Mouse (Mus musculus): ENCODE measurements around the gene Hesx1.
"Not testable (repeated sequence)": the region's sequence is repeated elsewhere in the genome, so short reads cannot be mapped to it uniquely, and the experiment has no call there.

The Hesx1 gene

DNA sequence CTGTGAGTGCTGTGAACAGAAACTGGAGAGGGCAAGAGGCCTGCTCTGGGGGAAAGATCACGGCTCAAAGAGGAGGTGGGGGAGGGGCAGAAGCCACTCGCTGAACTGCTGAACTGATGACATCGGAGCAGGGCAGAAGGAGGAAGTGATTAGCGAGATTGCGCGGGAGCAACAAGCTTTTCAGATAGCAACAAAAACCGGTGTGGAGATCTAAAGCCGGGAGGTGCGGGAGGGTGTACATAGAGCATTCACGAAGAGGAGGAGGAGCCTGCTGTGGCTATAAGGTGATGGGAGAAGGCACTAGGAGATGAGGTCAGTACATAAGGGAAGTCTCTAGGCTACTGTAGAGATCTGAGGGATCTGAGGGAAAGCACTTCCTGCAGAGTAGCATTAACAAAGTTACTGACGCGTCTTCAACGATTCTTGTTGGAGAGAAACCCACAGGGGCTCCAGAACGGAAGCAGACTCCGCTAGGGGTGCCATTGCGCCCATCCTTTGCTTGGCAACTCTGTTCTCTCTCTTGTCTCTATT is at the start of gene Hesx1:
Hesx1 (plus strand) TSS at position 206 of the 531 bp plus-strand sequence.
- DNase-seq (ENCODE audit: low read depth, low spot score) = peak; percentile 28

DNA sequence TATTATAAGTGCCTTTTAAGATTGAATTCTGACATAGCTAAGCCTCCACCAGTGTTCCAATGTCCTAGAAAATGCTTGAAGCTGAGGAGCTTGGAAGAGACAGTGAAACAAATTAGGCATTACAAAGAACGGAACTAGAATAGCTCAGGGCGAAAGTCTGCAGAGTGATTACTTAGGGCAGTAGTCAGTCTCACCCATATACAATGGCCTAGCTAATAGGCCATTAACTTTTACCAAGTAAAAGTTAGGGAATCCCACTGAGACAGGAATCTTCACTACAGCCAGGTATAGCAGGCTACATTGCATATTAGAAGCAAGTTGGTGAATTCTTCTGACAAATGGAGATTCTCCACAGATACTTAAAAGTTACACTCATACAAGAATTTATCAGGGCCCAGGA is 38.1 kb upstream of the Hesx1 start:
- not testable (repeated sequence) for DNase-seq (ENCODE audit: low read depth, low spot score)

DNA sequence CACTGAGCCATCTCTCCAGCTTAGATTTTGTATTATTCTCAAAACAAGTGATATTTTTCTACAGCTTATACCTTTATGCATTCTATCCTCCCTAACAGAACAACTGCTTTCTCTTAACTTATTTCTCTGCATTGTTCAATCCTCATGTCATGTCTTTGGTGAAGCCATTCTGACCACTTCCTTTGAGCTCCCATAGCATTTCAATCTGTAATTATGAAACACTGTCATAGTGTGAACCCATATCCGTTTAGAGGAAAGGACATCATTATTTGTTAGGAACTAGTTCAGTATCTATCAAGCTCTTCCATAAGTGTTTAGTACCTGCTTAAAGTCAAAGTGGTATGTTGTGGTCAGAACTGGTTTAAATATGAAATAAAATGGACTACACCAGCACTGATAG is 33.7 kb upstream of the Hesx1 start:
- no peak for DNase-seq (ENCODE audit: low read depth, low spot score)

DNA sequence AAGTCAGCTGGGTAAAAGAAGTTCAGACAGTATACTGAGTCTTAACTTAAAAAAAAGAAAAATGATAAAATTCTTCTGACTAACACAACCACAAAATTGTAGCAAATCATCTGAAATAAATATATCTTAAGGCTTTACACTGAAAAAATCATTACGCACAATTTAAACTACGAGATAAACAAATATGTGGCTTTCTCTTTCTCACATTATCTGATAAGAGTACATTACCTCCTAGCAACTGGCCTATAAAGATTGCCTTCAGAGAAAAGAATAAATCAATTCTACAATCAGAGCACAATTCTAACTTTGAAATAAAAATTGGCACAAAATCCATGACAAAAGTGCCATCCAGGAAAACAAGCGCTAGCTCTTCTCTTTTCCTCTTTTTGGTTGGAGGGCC is 25.1 kb upstream of the Hesx1 start:
- DNase-seq (ENCODE audit: low read depth, low spot score) = no peak

DNA sequence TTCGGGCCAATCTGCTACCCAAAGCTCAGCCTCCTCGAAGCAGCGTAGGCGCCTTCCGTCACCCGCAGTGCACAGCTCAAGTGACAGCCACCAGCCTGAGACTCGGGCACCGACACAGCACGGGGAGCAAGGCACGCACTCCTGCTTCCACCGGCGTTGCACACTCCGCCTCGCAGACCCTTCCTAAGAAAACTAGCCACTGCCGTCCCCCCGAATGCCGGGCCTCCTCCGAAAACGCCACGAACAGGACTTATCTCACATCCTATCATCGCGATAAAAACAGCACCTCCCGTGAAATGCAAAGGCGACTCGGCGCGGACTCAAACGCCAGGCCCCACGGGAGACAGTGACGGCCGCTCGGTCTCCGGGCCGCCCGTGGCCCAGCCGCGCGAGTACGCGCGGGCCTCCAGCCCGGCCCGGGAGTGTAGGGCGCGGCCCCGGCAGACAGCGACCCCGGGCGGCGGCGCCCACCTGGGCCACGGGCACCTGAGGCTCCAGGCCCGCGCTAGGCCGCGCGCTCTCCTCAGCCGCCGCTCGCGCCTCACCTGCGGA is 24.3 kb upstream of the Hesx1 start:
- DNase-seq (ENCODE audit: low read depth, low spot score) = peak; percentile 89

DNA sequence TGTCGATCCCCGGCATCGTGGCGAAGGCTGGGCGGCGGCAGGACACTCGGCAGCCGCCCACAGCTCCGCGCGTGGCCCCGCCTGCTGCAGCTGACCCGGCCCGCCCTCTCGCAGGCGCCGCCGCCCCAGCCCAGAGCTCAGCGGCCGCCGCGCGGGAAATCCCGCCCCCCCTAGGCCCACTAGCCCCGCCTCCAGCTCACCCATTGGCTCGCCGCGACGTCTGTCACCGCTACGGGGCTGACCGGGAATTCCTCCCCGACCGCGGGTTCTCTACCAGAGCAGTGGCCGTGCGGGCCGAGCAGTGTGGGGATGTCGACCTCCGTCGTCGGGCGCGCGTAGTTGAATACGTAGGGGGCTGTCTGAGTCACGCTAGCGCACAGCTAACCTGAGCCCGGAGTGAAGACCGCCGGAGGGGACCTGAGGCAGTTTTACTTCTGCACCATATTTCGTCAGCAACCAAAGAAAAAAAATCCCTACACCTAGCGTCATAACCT is 23.7 kb upstream of the Hesx1 start:
- peak; percentile 97 for DNase-seq (ENCODE audit: low read depth, low spot score)

DNA sequence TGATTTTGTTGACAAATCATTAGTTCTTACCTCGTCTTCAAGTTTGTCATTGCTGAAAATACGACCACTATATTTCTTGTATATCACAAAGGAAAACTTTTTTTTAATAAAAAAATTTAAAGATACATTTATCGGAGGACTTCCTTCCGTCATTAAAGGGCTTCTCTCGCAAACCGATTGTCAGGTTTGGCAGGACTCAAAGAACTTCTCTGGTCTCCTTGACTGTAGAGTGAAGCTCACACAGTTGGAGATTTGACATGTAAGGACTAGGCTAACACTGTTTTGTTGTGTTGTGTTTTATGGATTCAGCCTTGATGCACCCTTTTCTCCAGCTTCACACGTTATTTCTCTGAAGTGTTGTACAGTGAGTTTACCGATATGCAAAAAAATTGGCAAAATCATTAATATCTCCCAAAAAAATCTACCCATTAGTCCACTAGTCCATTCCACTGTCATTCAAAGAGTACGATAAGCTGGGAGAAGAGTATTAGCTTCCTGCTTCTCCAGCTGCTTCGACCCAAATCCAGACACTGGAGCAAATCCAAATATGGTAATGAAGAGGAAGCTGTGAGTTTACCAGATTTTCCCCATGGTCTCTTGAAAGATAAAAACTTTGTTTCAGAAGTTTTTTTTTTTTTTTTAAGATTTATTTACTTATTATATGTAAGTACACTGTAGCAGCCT is 23.0 kb upstream of the Hesx1 start, which contains the start of gene Appl1:
Appl1 (minus strand) TSS at position 127 of the 684 bp plus-strand sequence.
- peak; percentile 20 for DNase-seq (ENCODE audit: low read depth, low spot score)

DNA sequence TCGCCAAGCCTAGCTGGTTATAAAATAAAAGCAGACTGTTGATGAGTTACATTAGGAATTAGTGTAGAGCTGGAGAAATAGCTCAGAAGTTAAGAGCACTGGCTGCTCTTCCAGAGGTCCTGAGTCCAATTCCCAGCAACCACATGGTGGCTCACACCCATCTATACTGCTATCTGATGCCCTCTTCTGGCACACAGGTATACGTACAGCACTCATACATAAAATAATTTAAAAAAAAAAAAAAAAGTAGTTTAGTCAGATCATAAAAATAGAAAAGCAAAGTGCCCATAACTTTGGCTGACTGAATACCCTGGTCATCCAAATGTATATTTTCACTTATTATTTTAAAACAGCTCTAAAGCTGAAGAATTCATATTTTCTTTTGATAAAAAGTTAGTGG is 21.1 kb upstream of the Hesx1 start:
- no peak for DNase-seq (ENCODE audit: low read depth, low spot score)

DNA sequence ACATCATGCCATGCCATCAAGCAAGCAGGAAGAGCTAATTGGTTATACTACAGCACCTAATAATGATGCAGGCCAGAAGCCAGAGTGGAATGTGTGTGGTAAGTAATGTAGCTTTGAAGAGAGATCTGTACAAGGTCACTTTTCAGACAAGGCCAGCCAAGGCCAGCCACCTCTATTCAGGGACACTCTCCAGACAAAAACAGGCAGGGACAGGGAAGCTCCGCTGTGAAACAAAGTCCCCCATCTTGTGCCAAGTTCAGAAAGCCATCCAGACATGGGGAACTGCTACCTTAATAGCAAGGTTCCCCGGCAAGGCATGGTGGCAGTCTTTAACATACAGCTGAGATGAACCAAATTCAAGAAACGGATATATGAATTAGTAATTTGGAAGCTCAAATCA is 18.7 kb upstream of the Hesx1 start:
- no peak for DNase-seq (ENCODE audit: low read depth, low spot score)

DNA sequence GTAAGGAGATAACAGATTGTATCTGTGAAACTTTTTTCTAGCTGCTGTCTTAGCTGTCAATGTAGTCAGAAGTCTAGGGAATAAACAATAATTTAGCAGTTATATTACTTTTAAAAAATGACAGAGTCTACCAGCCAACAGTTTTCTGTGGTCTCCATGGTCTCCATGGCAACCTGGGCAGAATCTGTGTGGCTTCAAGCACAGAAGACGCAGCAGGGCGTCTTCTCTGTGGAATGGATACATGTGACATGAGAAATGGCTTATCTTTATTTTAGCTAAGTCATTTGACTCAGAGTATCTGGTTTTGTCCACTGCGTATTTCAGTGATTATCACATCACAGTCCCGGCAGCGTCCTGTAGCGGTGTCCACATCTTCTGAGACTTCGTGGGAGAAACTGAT is 18.0 kb upstream of the Hesx1 start:
- DNase-seq (ENCODE audit: low read depth, low spot score) = peak; percentile 33

DNA sequence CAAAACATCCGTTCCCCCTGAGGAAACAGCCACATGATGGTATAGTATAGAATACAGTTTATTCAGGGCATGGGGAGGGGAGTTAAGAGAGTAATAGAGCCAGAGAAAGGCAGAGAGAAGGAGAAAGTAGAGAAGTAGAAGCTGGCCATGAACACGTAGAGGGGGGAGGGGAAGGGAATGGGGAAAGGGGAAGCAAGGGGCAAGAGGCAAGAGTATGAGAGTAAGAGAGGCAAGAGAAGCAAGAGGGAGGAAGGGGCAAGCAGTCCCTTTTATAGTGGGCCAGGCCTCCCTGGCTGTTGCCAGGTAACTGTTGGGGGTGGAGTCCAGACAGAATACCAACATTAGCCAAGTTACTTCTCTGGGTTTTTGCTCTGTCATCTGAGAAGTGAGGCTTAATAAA is 16.7 kb upstream of the Hesx1 start:
- DNase-seq (ENCODE audit: low read depth, low spot score) = no peak

DNA sequence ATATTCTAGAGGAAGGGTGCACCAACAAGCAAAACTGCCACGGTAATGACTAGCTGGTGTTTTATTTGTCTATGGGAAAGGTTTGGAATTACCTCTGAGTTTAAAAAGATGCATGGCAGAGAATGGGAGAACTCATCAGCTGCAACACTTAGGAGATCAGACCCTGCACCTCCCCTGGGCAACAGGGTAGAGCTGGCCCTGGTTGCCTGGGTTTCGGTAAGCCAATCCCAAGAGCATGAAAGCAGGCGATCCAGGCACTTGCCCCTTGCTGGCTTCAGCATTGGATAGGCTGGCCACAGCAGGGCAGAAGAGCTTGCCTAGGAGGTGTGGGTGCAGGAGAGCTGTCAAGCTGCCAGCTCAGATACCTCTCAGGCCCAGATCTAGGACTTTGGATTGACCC is 14.4 kb upstream of the Hesx1 start:
- no peak for DNase-seq (ENCODE audit: low read depth, low spot score)

DNA sequence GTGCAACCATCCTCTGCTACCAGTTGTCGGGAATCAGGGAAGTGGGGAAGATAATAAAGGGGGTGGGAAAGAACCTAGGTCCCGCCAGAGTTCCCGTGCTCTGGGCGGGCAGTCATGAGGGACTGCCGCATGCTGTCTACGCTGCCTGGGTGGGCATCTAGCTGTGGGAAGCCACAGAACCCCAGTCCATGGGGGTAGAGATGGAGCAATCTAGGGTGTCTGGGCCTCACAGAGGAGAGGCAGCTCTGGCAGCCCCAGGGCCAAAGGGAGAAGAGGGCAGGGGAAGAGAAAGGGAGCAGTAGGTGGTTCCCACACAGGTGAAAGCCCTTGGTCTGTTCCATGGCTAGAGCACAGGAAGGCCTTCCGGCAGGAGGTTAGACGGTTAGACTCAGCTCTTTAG is 13.2 kb upstream of the Hesx1 start:
- no peak for DNase-seq (ENCODE audit: low read depth, low spot score)

DNA sequence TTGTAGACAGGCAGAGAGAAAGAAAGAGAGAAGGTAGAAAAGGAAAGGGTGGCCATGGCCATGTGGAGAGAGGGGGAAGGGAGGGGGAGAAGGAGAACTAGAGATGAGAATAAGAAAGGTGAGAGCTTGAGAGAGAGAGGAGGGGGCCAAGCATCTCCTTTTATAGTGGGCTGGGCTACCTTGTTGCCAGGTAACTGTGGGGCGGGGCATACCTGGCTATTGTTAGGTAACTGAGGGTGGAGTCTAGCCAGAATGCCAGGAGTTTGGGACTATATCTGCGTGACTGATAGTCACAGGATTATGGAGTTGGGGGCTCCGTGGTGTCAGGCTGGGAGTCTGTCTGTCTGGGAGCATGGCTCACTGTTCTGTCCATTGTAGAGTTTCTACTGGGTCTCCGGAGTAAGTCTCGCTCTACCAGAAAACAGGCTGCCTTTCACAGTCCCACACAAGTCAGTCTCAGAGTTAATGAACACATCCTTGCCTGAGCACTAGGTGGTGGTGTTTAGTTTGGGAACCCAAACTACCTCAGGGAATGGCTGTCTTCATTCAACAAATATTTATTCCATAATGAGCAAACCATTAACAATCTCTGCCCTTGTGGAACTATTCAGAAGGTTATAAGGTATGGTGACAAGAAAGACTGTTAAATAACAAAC is 12.6 kb upstream of the Hesx1 start:
- peak; percentile 16 for DNase-seq (ENCODE audit: low read depth, low spot score)

DNA sequence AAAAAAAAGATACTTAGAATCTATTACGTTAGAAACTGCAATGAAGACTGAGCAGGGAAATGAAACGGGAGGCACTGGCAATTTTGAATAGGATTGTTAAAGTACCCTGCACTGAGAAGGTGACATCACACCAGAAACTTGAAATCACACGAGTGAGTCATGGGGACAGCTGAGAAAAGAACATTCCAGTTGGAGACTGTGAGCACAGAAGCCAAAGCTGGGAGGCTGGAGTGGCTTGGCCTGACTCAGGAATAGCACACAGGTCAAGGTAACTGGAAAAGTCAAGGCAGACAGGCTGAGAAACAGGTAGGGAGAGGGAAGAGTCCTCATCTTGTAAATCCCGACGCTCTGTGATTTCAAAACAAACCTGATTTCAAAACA is 12.1 kb upstream of the Hesx1 start:
- DNase-seq (ENCODE audit: low read depth, low spot score) = peak; percentile 27

DNA sequence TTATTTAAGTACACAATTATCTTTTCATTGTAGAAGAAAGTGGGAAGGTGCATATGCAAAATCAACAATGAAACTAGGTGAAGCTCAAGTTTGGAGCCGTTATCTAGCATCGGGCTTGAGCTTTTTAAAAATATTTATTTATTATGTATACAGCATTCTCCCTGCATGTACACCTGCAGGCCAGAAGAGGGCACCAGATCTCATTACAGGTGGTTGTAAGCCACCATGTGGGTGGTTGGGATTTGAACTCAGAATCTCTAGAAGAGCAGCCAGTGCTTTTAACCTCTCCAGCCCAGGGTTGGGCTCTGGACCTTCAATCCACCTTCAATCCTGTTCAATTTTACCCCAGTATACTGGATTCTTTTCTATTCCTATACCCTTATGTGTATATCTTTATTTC is 5.5 kb upstream of the Hesx1 start:
- no peak for DNase-seq (ENCODE audit: low read depth, low spot score)

DNA sequence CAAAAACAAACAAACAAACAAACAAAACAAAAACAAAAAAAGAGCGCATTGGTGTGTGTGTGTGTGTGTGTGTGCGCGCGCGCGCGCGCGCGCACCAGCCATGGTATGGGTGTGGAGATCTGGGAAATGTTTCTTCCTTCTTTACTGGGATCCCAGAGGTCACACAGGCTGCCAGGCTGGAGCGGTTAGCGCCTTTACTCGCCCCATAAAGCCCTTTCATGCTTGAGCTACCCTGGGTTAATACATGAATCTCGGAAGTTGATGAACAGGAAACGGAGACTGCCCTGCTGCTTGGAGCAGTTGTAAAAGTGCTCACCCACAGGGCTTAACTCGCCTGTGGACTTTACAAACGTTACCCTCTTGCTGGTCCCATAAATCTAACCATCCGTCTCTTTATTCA is 2.6 kb upstream of the Hesx1 start:
- DNase-seq (ENCODE audit: low read depth, low spot score) = no peak

DNA sequence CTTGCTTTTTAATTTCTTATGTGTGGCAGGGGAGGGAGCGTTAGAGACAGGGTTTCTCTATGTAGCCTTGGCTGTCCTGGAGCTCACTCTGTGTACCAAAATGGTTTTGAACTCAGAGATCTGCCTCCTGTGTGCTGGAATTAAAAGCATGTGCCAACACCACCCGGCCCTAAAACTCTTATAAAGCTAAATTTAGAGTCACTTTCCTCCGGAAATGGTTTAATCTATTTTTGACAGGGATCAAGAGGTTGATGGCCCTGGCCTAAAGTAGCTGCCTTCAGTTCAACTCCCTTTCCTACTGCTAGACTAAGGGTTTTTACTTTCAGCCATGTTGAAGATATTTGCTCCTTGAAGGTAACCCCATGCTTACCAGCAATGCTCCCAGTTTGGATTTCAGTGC is 789 bp upstream of the Hesx1 start:
- no peak for DNase-seq (ENCODE audit: low read depth, low spot score)

DNA sequence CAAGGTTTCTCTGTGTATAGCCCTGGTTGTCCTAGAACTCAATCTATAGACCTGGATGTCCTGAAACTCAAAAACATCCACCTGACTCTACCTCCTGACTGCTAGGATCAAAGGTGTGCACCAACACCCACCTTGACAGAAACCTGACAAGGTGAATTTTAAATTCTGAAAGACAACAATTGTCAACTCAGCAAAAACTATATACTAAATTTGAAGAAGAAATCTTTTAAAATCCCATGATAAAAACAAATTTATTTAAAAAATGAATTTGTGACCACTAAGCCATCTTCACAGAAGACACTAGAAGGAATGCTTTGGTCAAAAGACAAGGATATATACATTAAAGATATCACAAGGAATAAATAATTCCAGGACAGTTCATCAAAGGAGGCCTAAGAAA is 2.0 kb downstream of the Hesx1 start:
- no peak for DNase-seq (ENCODE audit: low read depth, low spot score)

DNA sequence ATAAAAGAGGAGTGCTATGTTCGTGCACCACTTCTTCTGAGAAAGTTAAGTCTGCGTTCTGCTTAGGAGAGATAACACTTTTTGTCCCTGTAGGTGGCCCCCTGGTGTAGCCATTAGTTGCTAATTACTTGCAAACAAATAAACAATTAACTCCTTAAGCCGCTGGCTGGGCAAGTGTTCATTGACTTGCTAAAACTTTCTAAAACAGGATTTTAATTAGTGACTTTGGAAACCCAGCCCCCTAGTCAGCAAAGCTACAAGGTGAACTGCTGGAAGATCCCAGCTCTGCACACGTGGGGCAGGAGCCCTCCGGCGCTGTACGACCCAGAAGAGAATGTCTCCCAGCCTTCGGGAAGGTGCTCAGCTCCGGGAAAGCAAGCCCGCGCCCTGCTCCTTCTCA is 6.2 kb downstream of the Hesx1 start:
- no peak for DNase-seq (ENCODE audit: low read depth, low spot score)

DNA sequence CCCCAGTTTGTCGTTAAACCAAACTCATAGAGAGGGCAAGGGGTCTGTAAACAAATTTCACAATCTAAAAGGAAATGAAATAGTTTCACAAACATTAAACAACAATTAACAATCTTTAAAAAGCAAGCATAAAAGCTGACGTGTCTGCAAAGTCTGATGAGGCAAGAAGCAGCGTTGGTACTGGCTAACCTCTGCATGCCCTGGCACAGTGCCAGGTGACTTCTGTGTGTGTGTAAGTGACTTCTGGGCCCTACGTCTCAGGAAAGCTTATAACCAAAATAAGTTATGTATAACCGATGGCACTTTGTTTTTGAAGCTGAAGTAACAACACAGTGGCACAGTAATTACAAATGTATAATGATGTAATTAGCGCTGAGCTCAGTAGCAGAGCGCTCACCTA is 10.7 kb downstream of the Hesx1 start:
- no peak for DNase-seq (ENCODE audit: low read depth, low spot score)

DNA sequence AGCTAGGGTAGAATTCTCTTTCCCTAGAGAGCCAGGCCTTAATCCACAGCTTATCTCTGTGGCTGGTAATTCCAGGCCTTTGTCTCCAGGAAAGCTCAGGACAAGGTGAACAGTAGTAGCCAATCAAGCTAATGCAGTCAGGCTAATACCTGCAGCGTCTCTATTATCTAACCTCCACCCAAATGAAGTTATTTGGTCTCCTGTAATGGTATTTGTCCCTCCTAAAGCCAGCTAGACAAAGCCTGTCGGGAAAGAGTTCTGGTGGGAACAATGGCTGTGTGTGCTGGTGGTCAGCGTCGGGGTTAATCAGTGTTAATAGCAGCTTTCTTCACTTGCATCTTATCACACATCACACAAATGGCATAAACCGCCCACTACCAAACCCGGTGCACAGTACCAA is 11.7 kb downstream of the Hesx1 start:
- no peak for DNase-seq (ENCODE audit: low read depth, low spot score)

DNA sequence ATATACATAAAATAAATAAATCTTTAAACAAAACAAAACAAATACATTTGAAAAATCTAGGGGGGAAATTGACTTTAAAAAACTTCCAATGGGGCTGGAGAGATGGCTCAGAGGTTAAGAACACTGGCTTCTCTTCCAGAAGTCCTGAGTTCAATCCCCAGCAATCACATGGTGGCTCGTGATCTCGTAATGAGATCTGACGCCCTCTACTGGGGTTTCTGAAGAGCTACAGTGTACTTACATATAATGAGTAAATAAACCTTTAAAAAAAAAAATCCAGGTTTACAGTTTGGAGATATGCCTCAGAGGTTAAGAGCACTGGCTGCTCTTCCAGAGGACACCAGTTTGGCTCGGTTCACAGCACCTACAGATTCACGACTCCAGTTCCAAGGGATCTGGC is 17.3 kb downstream of the Hesx1 start:
- DNase-seq (ENCODE audit: low read depth, low spot score) = no peak

Data from brain, adult 2 months (tissue).